Mouse (Mus musculus): ENCODE data around the gene Dock10. TPM values are rescaled to one million over a fixed set of nuclear protein-coding genes. Genes with fewer than 3 reads are reported as not detected.

The Dock10 gene
- polyA plus RNA-seq, 1 experiment from 2014 or later, result 3.7 TPM

DNA sequence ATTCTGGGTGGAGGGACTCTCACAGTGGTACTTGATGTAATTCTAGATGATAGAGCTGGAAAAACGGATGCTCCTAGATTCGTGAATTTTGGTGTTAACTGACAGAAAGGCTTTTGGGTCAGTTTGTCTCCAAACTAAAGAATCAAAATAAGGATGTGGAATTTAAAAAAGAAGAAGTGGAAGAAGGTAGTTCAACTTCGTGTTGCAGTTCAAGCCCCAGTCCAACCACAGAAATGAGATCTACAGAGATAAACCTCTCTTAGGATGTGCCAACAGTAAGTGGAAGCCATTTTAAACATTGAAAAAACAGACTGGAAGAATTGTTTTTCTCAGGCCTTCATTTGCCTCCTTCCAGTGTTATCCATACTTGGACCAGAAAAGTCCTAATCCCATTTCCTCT, 111.7 kb downstream of the Dock10 start:
- no peaks in the 10 kb centered on the region for H3K27me3 ChIP-seq (replicated peaks)
- H3K4me1 ChIP-seq, result no peaks in the 10 kb centered on the region
- ATAC-seq, result no peak
- H3K9me3 ChIP-seq (replicated peaks), result no peaks in the 10 kb centered on the region
- no peak overlapping the region for H3K27ac ChIP-seq
- no peak overlapping the region for H3K4me2 ChIP-seq
- 15% methylated on average over 3 of the region's 3 CpGs for WGBS (ENCODE audit: insufficient replicate concordance)
- H3K36me3 ChIP-seq, result no peaks in the 10 kb centered on the region
- no peak overlapping the region for H3K9ac ChIP-seq
- no peak overlapping the region for H3K4me3 ChIP-seq

DNA sequence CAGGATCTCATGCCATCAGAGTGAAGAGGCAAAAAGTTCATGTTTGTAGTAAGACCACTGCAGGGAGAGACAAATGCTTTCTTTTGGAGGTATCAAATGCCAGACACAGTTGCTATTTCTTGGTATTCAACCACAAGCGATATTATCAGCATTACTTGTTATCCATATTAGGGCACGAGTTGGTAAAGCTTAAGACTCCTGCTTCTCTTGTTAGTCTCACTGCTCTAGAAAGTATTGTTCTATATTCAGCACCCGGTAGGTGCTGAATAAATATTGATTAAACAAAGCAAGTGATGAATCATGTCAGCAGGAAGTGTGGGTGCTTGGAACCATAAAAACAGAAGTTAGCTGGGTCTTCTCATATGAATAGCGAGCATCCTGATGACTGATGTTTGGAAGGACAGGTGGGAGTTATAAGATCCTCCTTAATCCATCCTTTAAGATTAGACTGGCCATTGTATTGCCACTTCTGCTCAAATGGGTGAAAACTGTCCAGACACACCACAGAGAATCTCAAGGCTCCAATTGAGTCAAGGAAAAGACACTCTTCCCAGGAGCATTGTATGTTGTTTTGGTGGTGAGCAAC, 114.4 kb downstream of the Dock10 start:
- Histone ChIP-seq H3K27me3 (replicated peaks) (no peaks in the 10 kb centered on the region), H3K4me2 (no peak overlapping the region), H3K9me3 (replicated peaks) (no peaks in the 10 kb centered on the region), H3K27ac (no peak overlapping the region), H3K4me1 (no peaks in the 10 kb centered on the region), H3K4me3 (no peak overlapping the region), H3K9ac (no peak overlapping the region), H3K36me3 (no peaks in the 10 kb centered on the region)
- no peak for ATAC-seq
- 59% methylated on average over 4 of the region's 4 CpGs for WGBS (ENCODE audit: insufficient replicate concordance)

DNA sequence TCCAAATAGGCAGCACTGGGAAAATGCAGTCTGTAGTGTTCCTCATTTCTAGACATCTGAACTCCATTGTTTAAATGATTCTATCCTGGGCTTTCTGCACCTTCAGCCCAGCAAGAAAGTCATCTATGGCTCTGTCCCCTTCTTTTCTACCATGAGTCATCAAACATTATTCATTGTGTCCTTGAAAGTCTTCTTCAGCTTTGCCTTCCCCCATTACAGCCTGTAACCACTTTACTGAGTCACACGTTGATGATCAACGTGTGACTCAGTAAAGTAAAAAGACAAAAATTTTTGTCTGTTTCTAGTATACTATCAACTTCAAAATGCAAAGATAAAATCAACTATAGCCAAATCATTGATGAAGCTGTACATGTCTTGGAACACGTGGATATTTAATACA, 116.5 kb downstream of the Dock10 start:
- WGBS (ENCODE audit: insufficient replicate concordance), result 69% methylated on average over 3 of the region's 3 CpGs
- Histone ChIP-seq H3K9me3 (replicated peaks) (no peaks in the 10 kb centered on the region), H3K9ac (no peak overlapping the region), H3K36me3 (no peaks in the 10 kb centered on the region), H3K27me3 (replicated peaks) (no peaks in the 10 kb centered on the region), H3K4me2 (no peak overlapping the region), H3K27ac (no peak overlapping the region), H3K4me3 (no peak overlapping the region), H3K4me1 (no peaks in the 10 kb centered on the region)
- ATAC-seq, result no peak

DNA sequence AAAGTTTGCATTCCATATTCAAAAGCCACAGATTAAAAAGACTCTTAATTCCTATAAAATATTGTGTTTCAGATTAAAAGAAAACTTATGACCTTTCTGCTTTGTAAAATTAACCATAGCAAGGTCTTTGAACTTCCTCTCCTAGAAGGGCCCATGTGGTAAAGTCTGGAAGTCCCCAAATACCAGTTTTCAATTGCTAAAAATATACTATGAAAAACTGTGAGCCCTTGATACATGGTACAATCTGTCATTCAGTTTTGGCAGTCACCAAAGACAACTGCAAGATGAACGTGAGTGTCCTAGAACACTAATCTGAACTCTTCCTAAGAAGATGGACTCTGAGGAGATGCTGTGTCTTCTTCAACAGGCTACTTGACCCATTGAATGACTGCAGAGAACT, 117.0 kb downstream of the Dock10 start:
- no peaks in the 10 kb centered on the region for H3K4me1 ChIP-seq
- no peak overlapping the region for H3K4me2 ChIP-seq
- H3K4me3 ChIP-seq, result no peak overlapping the region
- no peak overlapping the region for H3K9ac ChIP-seq
- 63% methylated on average over 1 of the region's 1 CpGs for WGBS (ENCODE audit: insufficient replicate concordance)
- H3K36me3 ChIP-seq, result no peaks in the 10 kb centered on the region
- no peak for ATAC-seq
- H3K27ac ChIP-seq, result no peak overlapping the region
- H3K9me3 ChIP-seq (replicated peaks), result no peaks in the 10 kb centered on the region
- no peaks in the 10 kb centered on the region for H3K27me3 ChIP-seq (replicated peaks)

DNA sequence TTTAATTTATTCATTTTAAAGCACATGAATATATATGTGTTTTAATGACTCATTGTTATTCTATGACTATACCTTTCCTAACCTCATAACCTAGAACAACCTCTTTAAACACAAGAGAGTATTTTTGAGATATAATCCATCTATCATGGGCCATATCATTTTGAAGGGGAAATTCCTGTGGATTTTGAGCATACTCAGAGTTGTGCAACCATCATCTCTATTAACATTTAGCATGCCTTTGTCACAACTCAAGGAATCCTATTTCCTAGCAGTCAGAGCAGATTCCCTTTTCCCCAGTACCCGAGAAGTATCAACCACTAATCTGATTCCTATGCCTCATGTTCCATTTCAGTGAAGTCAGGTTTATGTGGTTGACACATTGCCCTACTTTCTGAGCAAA, 118.8 kb downstream of the Dock10 start:
- Histone ChIP-seq H3K9me3 (replicated peaks) (no peaks in the 10 kb centered on the region), H3K4me3 (no peak overlapping the region), H3K4me1 (no peaks in the 10 kb centered on the region), H3K27ac (no peak overlapping the region), H3K4me2 (no peak overlapping the region), H3K36me3 (no peaks in the 10 kb centered on the region), H3K27me3 (replicated peaks) (no peaks in the 10 kb centered on the region), H3K9ac (no peak overlapping the region)
- no peak for ATAC-seq
- 71% methylated on average over 1 of the region's 1 CpGs for WGBS (ENCODE audit: insufficient replicate concordance)

DNA sequence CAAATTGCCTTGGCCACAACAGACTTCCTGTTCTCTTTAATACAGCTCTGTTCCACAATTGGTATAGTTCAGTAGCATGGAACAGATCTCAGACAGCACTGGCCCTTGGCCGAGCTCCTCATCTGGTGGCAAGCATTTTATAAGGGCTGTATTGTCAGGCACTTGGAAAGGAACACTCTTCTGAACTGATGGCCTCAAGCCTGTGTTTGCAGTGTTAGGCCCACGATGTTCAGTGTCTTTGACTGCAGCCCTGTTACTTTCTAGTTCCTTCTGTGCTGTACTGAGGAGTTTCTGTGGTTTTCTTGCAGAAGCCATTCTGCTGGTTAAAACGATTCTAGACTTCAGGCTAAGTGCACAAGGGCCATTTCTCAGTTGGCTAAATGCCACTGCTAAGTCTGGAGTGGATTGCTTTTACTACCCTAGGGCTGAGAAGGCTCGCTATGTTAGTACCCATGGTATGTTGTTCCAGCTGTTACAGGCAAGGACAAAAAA, 121.1 kb downstream of the Dock10 start:
- ATAC-seq, result no peak

DNA sequence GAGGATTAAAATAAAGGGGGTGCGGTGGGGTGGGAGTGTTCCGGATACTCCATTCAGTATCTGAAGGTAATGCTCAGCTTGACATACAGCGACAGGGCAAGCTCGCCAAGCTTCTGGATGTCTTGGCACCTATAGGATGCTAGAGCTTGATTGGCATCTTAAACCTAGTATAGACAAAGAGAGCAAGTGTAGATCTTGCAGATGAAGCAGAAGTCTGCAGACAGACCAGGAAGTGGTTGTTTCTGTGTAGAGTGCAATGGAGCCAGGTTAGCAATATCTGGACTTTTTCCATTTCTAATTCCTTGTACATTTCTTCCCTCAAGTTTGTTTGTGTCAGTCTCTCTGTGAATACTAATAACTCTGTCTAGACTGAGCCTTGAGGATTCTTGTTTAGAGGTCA, 122.5 kb downstream of the Dock10 start:
- H3K36me3 ChIP-seq, result no peaks in the 10 kb centered on the region
- no peaks in the 10 kb centered on the region for H3K9me3 ChIP-seq (replicated peaks)
- ATAC-seq, result no peak
- H3K9ac ChIP-seq, result no peak overlapping the region
- no peaks in the 10 kb centered on the region for H3K27me3 ChIP-seq (replicated peaks)
- no peak overlapping the region for H3K4me3 ChIP-seq
- H3K27ac ChIP-seq, result no peak overlapping the region
- 84% methylated on average over 4 of the region's 4 CpGs for WGBS (ENCODE audit: insufficient replicate concordance)
- 0 out of 2 replicates have a peak, but pooled peaks cover 2% of the 10 kb centered on the region for H3K4me1 ChIP-seq
- no peak overlapping the region for H3K4me2 ChIP-seq

More for the DNA sequence above, 121.1 kb downstream of the Dock10 start:
- Histone ChIP-seq H3K4me3 (no peak overlapping the region), H3K27me3 (replicated peaks) (no peaks in the 10 kb centered on the region), H3K4me1 (0 out of 2 replicates have a peak, but pooled peaks cover 2% of the 10 kb centered on the region), H3K9ac (no peak overlapping the region), H3K4me2 (no peak overlapping the region), H3K36me3 (no peaks in the 10 kb centered on the region), H3K9me3 (replicated peaks) (no peaks in the 10 kb centered on the region), H3K27ac (no peak overlapping the region)
- WGBS (ENCODE audit: insufficient replicate concordance), result 43% methylated on average over 4 of the region's 4 CpGs

DNA sequence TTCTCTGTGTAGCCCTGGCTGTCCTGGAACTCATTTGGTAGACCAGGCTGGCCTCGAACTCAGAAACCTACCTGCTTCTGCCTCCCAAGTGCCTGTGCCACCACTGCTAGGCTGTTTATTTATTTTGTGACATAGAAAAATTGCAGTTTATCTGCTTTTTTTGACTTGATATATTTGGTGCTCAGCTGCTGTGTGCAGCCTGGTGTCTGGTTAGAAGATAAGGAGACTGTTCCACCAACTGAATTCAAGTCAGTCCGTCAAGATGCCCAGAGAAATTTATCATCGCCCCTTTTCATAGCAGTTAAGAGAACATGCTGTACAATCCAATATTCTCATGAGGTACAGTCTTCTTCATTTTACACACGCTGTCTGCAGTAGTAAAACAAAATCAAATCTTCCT, 124.8 kb downstream of the Dock10 start:
- H3K27me3 ChIP-seq (replicated peaks), result no peaks in the 10 kb centered on the region
- no peak for ATAC-seq
- H3K4me3 ChIP-seq, result no peak overlapping the region
- 0 out of 2 replicates have a peak, but pooled peaks cover 2% of the 10 kb centered on the region for H3K4me1 ChIP-seq
- no peak overlapping the region for H3K9ac ChIP-seq
- H3K27ac ChIP-seq, result no peak overlapping the region
- H3K9me3 ChIP-seq (replicated peaks), result no peaks in the 10 kb centered on the region
- no peaks in the 10 kb centered on the region for H3K36me3 ChIP-seq
- 45% methylated on average over 4 of the region's 4 CpGs for WGBS (ENCODE audit: insufficient replicate concordance)
- no peak overlapping the region for H3K4me2 ChIP-seq

DNA sequence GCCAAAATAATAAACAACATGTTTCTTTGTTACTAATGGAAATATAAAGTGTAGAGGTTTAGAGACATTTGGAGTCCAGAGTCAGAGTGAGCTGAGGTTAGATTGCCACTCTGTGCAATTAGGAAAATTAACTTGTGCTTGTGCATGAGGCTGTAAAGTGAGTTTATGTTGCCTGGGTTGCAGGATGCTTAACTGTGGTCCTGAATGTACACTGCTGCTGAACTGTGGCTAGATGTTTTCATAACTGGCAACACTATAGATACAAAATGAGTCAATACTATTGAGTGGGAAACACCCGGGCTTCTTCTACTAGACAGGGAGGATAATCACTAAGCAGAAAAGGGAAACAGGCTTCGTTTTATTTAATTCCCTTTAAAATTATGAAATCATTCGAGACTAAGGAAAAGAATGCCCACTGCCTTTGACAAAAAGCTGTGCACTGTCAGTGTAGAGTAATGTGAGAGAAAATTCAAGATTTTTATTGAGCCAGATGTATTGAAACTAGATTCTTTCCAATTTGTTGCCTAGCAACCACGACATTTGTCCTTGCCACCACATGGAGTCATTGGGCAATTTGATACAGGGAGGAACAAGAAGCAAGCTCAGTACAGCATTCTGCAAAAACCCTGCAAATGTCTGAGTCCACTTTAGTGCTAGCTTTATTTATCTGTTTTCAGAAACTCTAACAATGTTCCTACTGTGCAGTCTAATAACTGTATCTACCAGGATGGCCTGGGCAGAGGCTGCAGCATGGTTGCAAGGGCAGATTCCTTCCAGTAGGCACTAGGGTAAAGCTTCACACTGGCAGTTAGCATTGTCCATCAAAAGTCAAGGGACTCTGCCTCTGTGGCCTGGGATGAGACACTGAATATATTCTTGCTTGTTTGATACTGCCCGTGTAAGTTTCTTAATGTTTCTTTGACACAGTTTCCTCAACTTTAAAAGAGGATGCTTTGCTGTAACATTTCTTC, 127.9 kb downstream of the Dock10 start:
- H3K36me3 ChIP-seq, result no peaks in the 10 kb centered on the region
- WGBS (ENCODE audit: insufficient replicate concordance), result 62% methylated on average over 5 of the region's 5 CpGs

DNA sequence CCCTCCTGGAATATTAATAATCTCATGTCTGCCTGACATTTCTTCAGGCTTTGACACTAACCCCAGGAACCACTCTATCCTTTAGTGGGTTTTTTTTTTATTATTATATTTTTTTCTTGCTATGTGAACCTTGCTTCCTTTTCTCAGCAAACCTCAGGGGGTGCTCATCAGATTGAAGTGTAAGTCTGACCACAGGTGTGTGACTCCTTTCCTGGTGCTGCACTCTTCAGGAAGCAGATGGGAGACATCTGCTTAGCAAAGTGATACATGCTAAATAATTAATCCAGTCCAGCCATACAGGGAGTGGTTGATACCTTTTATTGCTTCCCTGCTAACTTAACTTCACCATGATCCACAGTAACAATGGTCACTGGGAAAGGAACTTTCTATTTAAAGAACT, 130.3 kb downstream of the Dock10 start:
- H3K27ac ChIP-seq, result no peak overlapping the region
- no peak overlapping the region for H3K9ac ChIP-seq
- no peak for ATAC-seq

More for the DNA sequence above, 127.9 kb downstream of the Dock10 start:
- no peak overlapping the region for H3K4me3 ChIP-seq
- H3K4me2 ChIP-seq, result no peak overlapping the region
- H3K27ac ChIP-seq, result no peak overlapping the region
- ATAC-seq, result no peak
- no peaks in the 10 kb centered on the region for H3K9me3 ChIP-seq (replicated peaks)
- 0 out of 2 replicates have a peak, but pooled peaks cover 2% of the 10 kb centered on the region for H3K4me1 ChIP-seq
- no peaks in the 10 kb centered on the region for H3K27me3 ChIP-seq (replicated peaks)
- no peak overlapping the region for H3K9ac ChIP-seq

DNA sequence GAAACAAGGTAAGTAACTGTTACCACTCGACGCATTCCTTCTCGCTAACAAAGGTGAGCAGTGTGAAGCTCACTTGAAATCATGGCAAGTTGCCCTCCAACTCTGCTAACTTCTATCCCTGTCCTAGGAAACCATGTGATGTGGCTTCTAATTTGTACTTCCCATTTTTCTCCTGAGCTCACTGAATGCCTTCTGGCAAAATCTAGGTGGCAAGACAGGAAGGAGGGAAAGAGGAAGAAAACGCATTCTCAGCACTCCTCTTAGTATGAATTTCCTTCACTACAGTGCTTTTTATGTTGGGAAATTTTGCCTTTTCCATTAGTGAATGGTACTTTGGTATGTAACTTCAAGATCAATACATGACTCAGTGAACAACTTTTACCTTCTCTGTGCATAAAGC, 131.5 kb downstream of the Dock10 start:
- no peak overlapping the region for H3K4me2 ChIP-seq
- no peaks in the 10 kb centered on the region for H3K9me3 ChIP-seq (replicated peaks)
- H3K4me1 ChIP-seq, result no peaks in the 10 kb centered on the region
- no peaks in the 10 kb centered on the region for H3K27me3 ChIP-seq (replicated peaks)
- H3K4me3 ChIP-seq, result no peak overlapping the region
- no peak for ATAC-seq
- no peak overlapping the region for H3K27ac ChIP-seq
- H3K36me3 ChIP-seq, result no peaks in the 10 kb centered on the region
- H3K9ac ChIP-seq, result no peak overlapping the region
- 70% methylated on average over 4 of the region's 4 CpGs for WGBS (ENCODE audit: insufficient replicate concordance)

More for the DNA sequence above, 130.3 kb downstream of the Dock10 start:
- no peak overlapping the region for H3K4me2 ChIP-seq
- no peak overlapping the region for H3K4me3 ChIP-seq
- no peaks in the 10 kb centered on the region for H3K9me3 ChIP-seq (replicated peaks)
- no peaks in the 10 kb centered on the region for H3K4me1 ChIP-seq
- H3K27me3 ChIP-seq (replicated peaks), result no peaks in the 10 kb centered on the region
- no peaks in the 10 kb centered on the region for H3K36me3 ChIP-seq

DNA sequence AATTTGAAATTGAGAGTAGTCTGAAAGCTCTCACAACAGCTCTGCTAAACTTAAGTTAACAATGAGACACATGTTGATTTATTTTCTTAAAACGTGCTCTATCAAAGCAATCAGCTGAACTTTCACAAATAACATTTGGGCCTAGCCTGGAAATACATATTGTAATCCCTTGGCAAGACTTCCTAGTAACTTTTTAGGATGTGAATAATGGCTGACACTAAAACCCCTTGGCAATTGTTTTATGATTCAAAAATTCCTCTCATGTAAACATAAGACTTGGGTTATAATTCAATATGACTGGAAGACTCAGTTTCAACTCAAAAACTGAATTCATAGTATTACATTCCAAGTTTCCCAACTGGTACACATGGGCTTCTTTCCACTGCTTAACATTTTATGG, 133.0 kb downstream of the Dock10 start:
- Histone ChIP-seq H3K4me2 (no peak overlapping the region), H3K27me3 (replicated peaks) (no peaks in the 10 kb centered on the region), H3K4me3 (no peak overlapping the region), H3K9me3 (replicated peaks) (no peaks in the 10 kb centered on the region), H3K9ac (no peak overlapping the region), H3K4me1 (no peaks in the 10 kb centered on the region), H3K27ac (no peak overlapping the region), H3K36me3 (no peaks in the 10 kb centered on the region)
- WGBS (ENCODE audit: insufficient replicate concordance), result 58% methylated on average over 1 of the region's 1 CpGs
- ATAC-seq, result no peak

All from liver, embryonic 12.5 days (tissue).